Comparison of ENCODE assay signal across 8 mouse cellular contexts in genomic region chr2:147085072-147085870, GRCm38 (mm10). TPM values are rescaled to one million over a fixed set of nuclear protein-coding genes. Genes with fewer than 3 reads are reported as not detected.
DNase-seq lines count a peak whose midpoint lies in the region; ATAC-seq and TF ChIP-seq lines count a peak whose summit lies in the region.

Nkx2-4 (minus strand) TSS chr2:147085445.

- H3K79me2 ChIP-seq in heart, adult 2 months (replicated peaks; ENCODE audit: control insufficient read depth, insufficient read depth, low read length) = no peaks in the 10 kb centered on the region

- no peak within 1 kb of the TSS for H3K27ac ChIP-seq in heart, adult 2 months
- no peak within 1 kb of the TSS for H3K27ac ChIP-seq in heart, embryonic 14.5 days (replicated peaks in 1 of 2; ENCODE audit: control insufficient read depth in 1 of 2, insufficient read depth in 1 of 2, low read depth in 2 of 2, low read length in 2 of 2)
- no peak within 1 kb of the TSS for H3K27ac ChIP-seq in limb, embryonic 14.5 days (replicated peaks; ENCODE audit: low read depth, low read length)
- no peak within 1 kb of the TSS for H3K27ac ChIP-seq in neural tube, embryonic 15.5 days (replicated peaks)

- DNase-seq in heart, adult 2 months = peak in 1 of 2 experiments; percentile 21
- DNase-seq in heart, adult 9 months (ENCODE audit: low spot score in 2 of 2) = no peak
- DNase-seq in adrenal gland, postnatal 10 days = peak; percentile 3
- DNase-seq in limb, embryonic 14.5 days (ENCODE audit: low spot score) = no peak
- DNase-seq in urinary bladder, postnatal 10 days (ENCODE audit: low spot score) = no peak
- no peak for DNase-seq in c-Kit-positive CD71-positive TER-119-positive erythroid progenitor cells, embryonic 14.5 days (ENCODE audit: low spot score)

- H3K4me1 ChIP-seq in heart, adult 2 months (ENCODE audit: control insufficient read depth, insufficient read depth, low read length) = no peaks in the 10 kb centered on the region
- H3K4me1 ChIP-seq in heart, embryonic 14.5 days (ENCODE audit: control insufficient read depth in 2 of 2, insufficient read depth in 2 of 2, low read length in 2 of 2) = peaks cover 4 to 8% of the 10 kb centered on the region in 2 experiments; a peak in 3 of 4 replicates
- H3K4me1 ChIP-seq in limb, embryonic 14.5 days (ENCODE audit: control insufficient read depth, insufficient read depth, low read length) = peaks cover 5% of the 10 kb centered on the region; the same call in 1 of the 2 replicates
- peaks cover 20% of the 10 kb centered on the region for H3K4me1 ChIP-seq in neural tube, embryonic 15.5 days

- ATAC-seq in heart, embryonic 14.5 days (ENCODE audit: insufficient number of reproducible peaks, insufficient read depth, low FRiP score, low read depth) = no peak
- ATAC-seq in limb, embryonic 14.5 days (ENCODE audit: low FRiP score, low read depth) = no peak
- 0 out of 2 replicates have a peak, but pooled peaks have one; percentile 18 for ATAC-seq in neural tube, embryonic 15.5 days (ENCODE audit: low FRiP score)

- WGBS in heart, adult 2 months = 1% methylated on average over 78 of the region's 82 CpGs
- WGBS in heart, embryonic 14.5 days = under 1% methylated on average over 77 of the region's 82 CpGs
- 0% methylated on average over 24 of the region's 82 CpGs for WGBS in limb, embryonic 14.5 days
- under 1% methylated on average over 69 of the region's 82 CpGs for WGBS in neural tube, embryonic 15.5 days

- no peaks in the 10 kb centered on the region for H3K36me3 ChIP-seq in heart, adult 2 months (ENCODE audit: control insufficient read depth, insufficient read depth, low read length)
- no peaks in the 10 kb centered on the region for H3K36me3 ChIP-seq in heart, embryonic 14.5 days (ENCODE audit: control insufficient read depth, insufficient read depth, low read length)
- no peaks in the 10 kb centered on the region for H3K36me3 ChIP-seq in limb, embryonic 14.5 days (ENCODE audit: control insufficient read depth, insufficient read depth, low read length)
- H3K36me3 ChIP-seq in neural tube, embryonic 15.5 days = no peaks in the 10 kb centered on the region

- H3K27me3 ChIP-seq in heart, adult 2 months (ENCODE audit: control insufficient read depth, insufficient read depth, low read length) = peaks cover 19% of the 10 kb centered on the region
- peaks cover 83% of the 10 kb centered on the region for H3K27me3 ChIP-seq in heart, embryonic 14.5 days (ENCODE audit: control insufficient read depth, insufficient read depth, low read length)
- H3K27me3 ChIP-seq in limb, embryonic 14.5 days (ENCODE audit: control insufficient read depth, insufficient read depth, low read length) = peaks cover 70% of the 10 kb centered on the region
- peaks cover 68% of the 10 kb centered on the region for H3K27me3 ChIP-seq in neural tube, embryonic 15.5 days (replicated peaks)

- no peak for TF ChIP-seq POLR2A in heart, adult 2 months (IDR thresholded peaks at IDR 0.05; ENCODE audit: insufficient read depth, low read depth, low read length)
- no peak for TF ChIP-seq POLR2A in limb, embryonic 14.5 days (IDR thresholded peaks at IDR 0.05; ENCODE audit: borderline replicate concordance, extremely low read depth, insufficient read depth, insufficient read length)

- H3K9ac ChIP-seq in heart, adult 2 months (ENCODE audit: low read depth, low read length) = peak within 1 kb of the TSS; percentile 41; the same call in 1 of the 2 replicates
- H3K9ac ChIP-seq in heart, embryonic 14.5 days (ENCODE audit: low read length) = 0 out of 2 replicates have a peak within 1 kb of the TSS, but pooled peaks have one; percentile 17
- no peak within 1 kb of the TSS for H3K9ac ChIP-seq in limb, embryonic 14.5 days (ENCODE audit: low read depth, low read length, severe bottlenecking)
- H3K9ac ChIP-seq in neural tube, embryonic 15.5 days (replicated peaks) = no peak within 1 kb of the TSS

- no peak within 1 kb of the TSS for H3K4me3 ChIP-seq in heart, adult 2 months
- peak within 1 kb of the TSS; percentile 39 to 46 for H3K4me3 ChIP-seq in heart, embryonic 14.5 days (ENCODE audit: control insufficient read depth in 1 of 2, insufficient read depth in 1 of 2, low read depth in 1 of 2, low read length in 2 of 2)
- peak within 1 kb of the TSS; percentile 34 for H3K4me3 ChIP-seq in limb, embryonic 14.5 days (replicated peaks; ENCODE audit: low read length)
- H3K4me3 ChIP-seq in neural tube, embryonic 15.5 days (replicated peaks) = peak within 1 kb of the TSS; percentile 32

- TF ChIP-seq CTCF in heart, adult 2 months (IDR thresholded peaks at IDR 0.05) = no peak

- H3K9me3 ChIP-seq in heart, embryonic 14.5 days (ENCODE audit: control insufficient read depth, low read length) = no peaks in the 10 kb centered on the region
- no peaks in the 10 kb centered on the region for H3K9me3 ChIP-seq in limb, embryonic 14.5 days (ENCODE audit: control insufficient read depth, low read length)
- no peaks in the 10 kb centered on the region for H3K9me3 ChIP-seq in neural tube, embryonic 15.5 days (replicated peaks)

- no peak for TF ChIP-seq EP300 in heart, adult 2 months (IDR thresholded peaks at IDR 0.05; ENCODE audit: insufficient read depth, low read depth, low read length)

- H3K4me2 ChIP-seq in heart, embryonic 14.5 days (ENCODE audit: low read length) = peak within 1 kb of the TSS; percentile 73
- H3K4me2 ChIP-seq in limb, embryonic 14.5 days (replicated peaks; ENCODE audit: low read depth, low read length, severe bottlenecking) = peak within 1 kb of the TSS; percentile 47
- H3K4me2 ChIP-seq in neural tube, embryonic 15.5 days = peak within 1 kb of the TSS; percentile 52

- intact Hi-C loops in heart, adult 2 months (cut with DNase I) = loop anchor here (5.0 to 10.0 kb wide), 2 partner anchors 253 to 950 kb away; no protein-coding TSS in a partner anchor

RNA-seq across cellular contexts. Expression of gene Nkx2-4, which starts in this region (rescaled TPM):
- not detected for total RNA-seq in heart, adult 2 months (2021)
- polyA plus RNA-seq in heart, adult 2 months (2012; rRNA removed) = not detected in 2 replicates
- total RNA-seq in adrenal gland, postnatal 10 days (2021) = not detected
- not detected in 2 replicates for polyA plus RNA-seq in heart, embryonic 14.5 days (2014; fragmentation: Nextera tagmentation; extraction: Ambion mirVana)
- not detected in 2 replicates for polyA plus RNA-seq in limb, embryonic 14.5 days (2012; rRNA removed)
- polyA plus RNA-seq in limb, embryonic 14.5 days (2014; fragmentation: Nextera tagmentation; extraction: Ambion mirVana) = not detected in 2 replicates
- not detected in 2 replicates for polyA plus RNA-seq in neural tube, embryonic 15.5 days (2015; fragmentation: Nextera tagmentation; extraction: Ambion mirVana)

Comparison
In these comparisons a context has a peak if more than half of its experiments do, and no peak if none do; other contexts are left out.
1. Peak in DNase-seq in adrenal gland, postnatal 10 days; RNA of the gene not detected or under 1 TPM.
2. Peak in ATAC-seq, H3K4me3 ChIP-seq and H3K4me2 ChIP-seq in neural tube, embryonic 15.5 days; RNA of the gene not detected or under 1 TPM.
3. H3K9ac ChIP-seq: peak in heart, adult 2 months (single experiment) and heart, embryonic 14.5 days (single experiment); none in limb, embryonic 14.5 days (single experiment) and neural tube, embryonic 15.5 days (single experiment).
4. Peak in every context shown above with its lines, with median percentiles within 50 percentile points of each other: H3K4me2 ChIP-seq.